Mouse (Mus musculus): ENCODE results near the gene Qtrt1.

GRCm38 (mm10) chr9:21447778-21448177, 36.1 kb downstream of the Qtrt1 start:
- no peak for TF ChIP-seq CTCF (IDR thresholded peaks at IDR 0.05; ENCODE audit: borderline replicate concordance, control insufficient read depth, extremely low read depth, insufficient read depth, low read length, poor library complexity)
- TF ChIP-seq POLR2A (IDR thresholded peaks at IDR 0.05; ENCODE audit: control insufficient read depth, extremely low read depth, insufficient read depth, low read length, poor library complexity), result no peak
